Mouse (Mus musculus) gastrocnemius, postnatal 25 days (tissue): ENCODE measurements around the gene Wfdc6a. TPM values are rescaled to one million over a fixed set of nuclear protein-coding genes. Genes with fewer than 3 reads are reported as not detected.
A peak's percentile ranks its signal among the peaks of the same experiment; 100 is the strongest.
"Not testable (repeated sequence)": the region's sequence is repeated elsewhere in the genome, so short reads cannot be mapped to it uniquely, and the experiment has no call there.

Source experiments
- DNase-seq: peaks from one replicate; pipeline ENCODE4 v3.0.0; 2022
- long read RNA-seq, 2 experiments: library from polyadenylated mRNA; stranded (forward); transcript quantifications; one replicate each; pipeline ENCODE4 v2.0.0; 2021
- total RNA-seq, 2 experiments: library from RNA; stranded (reverse); gene quantifications; 1 replicate in 1 of 2; 2 replicates in 1 of 2; pipeline ENCODE4 v1.2.3; 2021

Wfdc6a gene
- not detected for total RNA-seq
- long read RNA-seq, experiment 1 = 0 reads
- long read RNA-seq, experiment 2 = 0 reads

DNA sequence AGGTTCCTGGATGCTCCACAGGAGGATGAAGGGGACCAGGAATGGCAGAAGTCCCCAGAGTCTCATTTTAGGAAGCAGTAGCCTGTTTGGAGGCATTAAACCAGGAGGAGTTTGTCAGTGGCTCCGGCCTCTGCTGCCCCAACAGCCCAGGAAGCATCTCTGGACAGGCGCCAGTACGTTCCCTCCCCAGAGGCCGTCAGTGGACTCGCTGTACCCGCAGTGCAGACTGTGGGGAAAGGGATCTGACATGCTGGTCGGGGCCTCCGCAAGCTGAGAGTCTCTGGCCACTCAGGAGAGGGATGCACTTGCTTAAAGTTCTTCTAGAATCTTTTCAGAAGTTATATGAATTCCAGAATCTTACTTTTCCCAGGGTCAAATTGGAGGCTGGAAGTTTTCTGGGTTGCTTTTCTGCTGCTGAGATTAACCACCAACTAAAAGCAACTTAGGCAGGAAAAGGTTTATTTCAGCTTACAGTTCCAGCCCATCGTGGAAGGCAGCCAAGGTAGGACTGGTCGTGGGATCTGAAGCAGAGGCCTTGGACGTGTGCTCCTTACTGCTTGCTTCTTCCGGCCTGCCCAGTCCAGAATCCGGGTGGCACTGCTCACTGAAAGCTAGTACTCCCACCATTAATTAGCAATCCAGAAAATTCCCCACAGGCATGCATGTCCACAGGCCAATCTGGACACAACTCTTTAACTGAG, at the start of gene Wfdc6a:
TSS of gene Wfdc6a (minus strand) at position 423 of the 701 bp plus-strand sequence.
- DNase-seq = not testable (repeated sequence)

DNA sequence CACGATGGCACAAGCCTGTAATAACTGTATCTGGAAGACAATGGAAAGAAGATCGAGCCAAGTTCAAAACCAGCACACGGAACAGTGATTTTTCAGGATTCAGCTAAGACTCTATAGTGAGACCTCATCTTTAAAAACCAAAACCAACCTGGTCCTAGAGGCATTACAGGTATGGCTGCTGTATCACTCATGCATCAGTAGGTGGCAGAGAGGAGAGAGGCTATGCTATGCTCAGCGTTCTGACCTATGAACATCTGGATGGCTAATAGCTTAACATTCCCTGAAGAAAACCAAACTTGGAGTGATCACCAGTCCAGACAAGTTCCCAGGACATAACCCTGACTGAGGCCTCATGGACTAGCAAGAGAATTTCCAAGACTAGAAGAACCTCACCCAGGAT, 36.5 kb upstream of the Wfdc6a start:
- no peak for DNase-seq

DNA sequence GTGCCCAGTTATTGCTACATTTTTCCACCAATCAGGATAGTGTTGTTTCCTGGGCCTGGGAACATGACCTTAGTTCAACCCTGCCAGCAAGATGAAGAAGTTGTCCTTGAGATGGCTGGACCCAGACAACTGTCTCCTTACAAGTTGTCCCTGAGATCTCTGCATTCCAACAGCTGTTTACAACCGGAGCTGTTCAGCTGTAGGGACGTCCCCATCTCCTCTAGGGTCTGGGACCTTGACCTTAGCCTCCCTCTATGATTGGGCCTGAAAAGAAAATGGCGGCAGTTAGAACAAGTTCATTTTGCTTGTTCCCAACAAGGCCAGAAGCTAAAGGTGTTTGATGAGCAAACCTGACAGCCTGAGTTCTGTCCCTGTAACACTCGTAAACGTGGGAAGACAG, 33.8 kb upstream of the Wfdc6a start:
- no peak for DNase-seq

DNA sequence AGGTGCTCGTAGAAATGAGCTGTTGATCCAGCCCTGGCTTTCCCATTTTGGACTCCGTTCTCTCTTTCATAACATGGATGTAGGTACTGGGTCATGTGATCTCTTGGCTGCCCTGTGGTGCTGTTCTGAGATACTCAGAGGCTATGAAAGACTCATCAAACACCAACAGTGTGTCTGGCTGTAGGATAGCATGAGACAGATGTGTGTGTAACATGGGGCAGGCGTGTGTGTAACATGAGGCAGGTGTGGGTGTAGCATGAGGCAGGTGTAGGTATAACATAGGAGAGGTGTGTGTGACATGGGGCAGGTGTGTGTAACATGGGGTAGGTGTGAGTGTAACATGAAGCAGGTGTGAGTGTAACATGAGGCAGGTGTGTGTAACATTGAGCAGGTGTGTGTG, 30.1 kb upstream of the Wfdc6a start:
- no peak for DNase-seq

DNA sequence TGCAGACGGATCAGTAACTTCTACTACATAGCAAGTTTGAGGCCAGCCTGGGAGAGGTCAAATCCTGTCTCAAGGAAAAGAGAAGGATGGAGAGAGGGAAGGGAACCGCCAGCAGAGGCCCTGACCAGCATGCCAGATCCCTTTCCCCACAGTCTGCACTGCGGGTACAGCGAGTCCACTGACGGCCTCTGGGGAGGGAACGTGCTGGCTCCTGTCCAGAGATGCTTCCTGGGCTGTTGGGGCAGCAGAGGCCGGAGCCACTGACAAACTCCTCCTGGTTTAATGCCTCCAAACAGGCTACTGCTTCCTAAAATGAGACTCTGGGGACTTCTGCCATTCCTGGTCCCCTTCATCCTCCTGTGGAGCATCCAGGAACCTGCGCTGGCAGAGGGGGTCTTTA, 28.2 kb upstream of the Wfdc6a start, which contains the start of the genes Wfdc6b and Wfdc8:
TSS of gene Wfdc6b (plus strand) at position 52 of the 400 bp plus-strand sequence.
TSS of gene Wfdc8 (minus strand) at position 156 of the 400 bp plus-strand sequence.
- peak; percentile 46 for DNase-seq

DNA sequence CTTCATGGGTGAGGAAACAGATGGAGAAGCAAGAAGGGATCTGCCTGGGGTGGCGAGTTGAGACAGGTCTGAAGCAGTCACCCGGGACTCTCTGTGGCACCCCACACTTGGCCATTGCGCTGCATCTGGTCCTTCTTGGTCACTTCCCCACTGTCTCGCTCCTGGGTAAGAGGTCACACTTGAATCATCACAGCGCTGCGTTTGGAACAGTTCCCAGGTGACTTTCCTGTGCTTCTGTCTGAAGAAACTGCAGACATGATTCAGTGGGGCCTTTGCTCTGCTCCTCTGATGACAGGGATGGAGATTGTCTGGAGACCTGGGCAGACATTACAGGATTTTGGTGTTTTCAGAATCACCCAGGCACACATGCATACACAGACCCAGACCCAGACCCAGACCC, 23.5 kb upstream of the Wfdc6a start:
- no peak for DNase-seq

DNA sequence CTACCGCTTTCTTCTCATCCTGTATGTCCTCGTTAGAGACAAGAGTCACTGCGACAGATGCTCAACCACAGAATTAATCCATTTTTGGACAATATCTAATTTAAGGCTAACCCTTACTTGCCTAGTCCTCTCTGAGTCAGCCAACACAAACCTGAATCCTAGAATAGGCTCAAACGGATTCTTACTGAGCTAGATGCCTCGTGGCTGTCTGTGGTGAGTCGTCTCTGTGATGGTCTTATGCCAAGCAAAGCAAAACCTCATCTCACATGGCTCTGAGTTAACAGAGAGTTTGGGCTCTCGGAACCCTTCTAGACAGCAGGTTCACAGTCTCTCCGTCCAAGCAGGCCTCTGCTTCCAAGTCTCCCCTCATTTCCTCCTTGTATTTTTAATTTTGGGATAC, 19.2 kb upstream of the Wfdc6a start:
- no peak for DNase-seq

DNA sequence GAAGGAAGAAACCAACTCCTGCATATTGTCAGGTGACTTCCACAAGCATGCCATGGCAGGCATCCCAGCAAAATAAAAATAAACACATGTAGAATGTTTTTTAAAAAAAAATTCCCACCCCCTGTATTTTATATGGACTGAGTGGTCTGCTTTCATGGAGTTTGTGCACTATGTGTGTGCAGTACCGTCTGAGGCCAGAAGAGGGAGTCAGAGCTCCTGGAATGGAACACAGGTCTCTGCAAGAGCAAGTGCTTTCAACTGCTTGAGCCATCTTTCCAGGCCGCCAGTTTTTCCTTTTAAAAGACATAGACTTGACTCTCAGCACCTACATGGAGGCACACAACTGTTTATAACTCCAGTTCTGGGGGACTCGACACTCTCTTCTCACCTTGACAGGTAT, 18.2 kb upstream of the Wfdc6a start:
- DNase-seq = no peak

DNA sequence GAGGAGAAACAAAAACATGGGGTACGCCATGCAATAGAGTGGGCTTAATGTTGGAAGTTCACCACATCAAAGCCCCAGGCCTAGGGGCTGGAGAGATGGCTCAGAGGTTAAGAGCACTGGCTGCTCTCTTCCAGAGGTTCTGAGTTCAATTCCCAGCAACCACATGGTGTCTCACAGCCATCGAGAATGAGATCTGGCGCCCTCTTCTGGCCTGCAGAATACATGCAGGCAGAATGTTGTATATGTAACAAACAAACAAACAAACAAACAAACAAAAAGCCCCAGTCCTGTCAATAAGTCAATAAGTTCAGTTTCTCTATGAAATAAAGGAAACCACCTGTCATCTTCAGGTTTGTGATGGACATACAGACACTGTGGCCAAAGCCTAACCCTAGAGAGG, 14.9 kb upstream of the Wfdc6a start:
- no peak for DNase-seq

DNA sequence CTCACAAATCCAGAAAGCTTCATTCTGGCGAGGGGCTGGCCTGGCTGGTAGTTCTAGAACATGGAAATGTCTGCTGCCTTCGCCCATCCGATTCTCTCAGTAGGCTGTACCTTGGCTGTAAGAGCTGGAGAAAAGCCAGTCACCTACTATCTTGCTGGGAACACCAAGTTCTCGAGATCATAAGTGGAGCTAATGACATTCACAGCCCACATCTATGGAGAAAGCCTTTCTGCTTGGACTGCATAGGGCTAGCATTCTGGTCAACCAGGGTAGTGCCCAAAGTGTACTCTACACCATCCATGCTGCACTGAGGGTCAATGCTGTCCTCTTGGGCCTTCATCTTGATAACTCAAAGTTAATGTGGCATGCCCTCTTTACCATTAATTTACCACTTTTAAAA, 8.2 kb upstream of the Wfdc6a start, which contains the start of gene Eppin:
TSS of gene Eppin (minus strand) at position 101 of the 400 bp plus-strand sequence.
- no peak for DNase-seq

DNA sequence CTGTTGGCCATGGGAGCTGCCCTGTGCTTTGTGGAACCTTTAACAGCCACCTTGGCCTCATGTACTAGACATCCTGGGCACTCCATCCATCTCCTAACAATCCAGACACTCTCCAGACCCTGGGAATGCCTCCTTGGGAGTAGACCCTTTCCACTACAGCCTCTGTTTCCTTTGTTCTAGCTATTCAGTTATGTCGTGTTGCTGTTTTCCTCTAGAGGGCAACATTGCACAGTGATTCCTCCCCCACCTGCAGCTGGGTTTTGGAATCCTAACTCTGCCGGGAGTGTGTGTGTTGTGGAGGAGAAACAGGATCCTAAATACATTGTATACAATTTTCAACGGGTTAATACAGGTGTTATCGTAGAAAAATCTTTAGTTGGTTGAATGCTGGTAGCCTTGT, 6.8 kb upstream of the Wfdc6a start:
- DNase-seq = no peak

DNA sequence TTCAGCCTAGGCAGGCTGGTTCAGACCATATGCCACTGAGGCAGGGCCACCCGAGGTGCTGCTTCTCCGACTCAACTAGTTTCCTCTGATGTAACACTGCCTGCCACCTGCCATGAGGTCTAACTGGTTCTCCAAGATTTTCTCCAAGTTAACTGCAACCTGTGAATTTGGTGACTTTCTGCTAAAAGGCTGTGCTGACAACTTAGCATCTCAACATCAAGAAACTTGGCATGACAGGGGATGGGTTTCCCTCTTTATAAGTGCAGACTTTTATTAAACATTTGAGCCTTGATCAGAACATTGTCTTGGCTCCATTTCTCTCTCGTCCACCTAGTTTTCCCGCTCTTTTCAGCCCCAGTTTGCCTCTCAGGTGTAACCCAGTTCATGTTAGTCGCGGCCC, 11.9 kb downstream of the Wfdc6a start, which contains the start of gene Spint3:
TSS of gene Spint3 (minus strand) at position 101 of the 400 bp plus-strand sequence.
- not testable (repeated sequence) for DNase-seq

DNA sequence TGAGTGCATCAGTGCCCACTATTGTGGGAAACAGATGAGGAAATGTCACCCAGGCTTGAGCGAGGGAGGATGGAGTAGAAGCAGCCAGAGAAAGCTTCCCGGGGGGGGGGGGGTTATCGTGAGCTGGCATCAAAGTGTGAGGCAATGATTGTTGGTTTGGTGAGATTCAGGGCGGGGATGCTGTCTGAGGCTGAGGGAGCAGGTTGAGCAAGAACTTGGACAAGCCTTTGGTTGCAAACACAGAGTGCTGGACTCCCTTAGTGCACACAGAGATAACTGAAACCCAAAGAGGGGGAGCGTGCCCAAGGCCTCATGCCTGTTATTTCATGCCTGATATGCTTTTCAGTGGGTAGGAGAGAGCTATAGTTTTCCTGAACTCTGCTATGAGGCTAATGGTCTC, 17.8 kb downstream of the Wfdc6a start:
- no peak for DNase-seq

DNA sequence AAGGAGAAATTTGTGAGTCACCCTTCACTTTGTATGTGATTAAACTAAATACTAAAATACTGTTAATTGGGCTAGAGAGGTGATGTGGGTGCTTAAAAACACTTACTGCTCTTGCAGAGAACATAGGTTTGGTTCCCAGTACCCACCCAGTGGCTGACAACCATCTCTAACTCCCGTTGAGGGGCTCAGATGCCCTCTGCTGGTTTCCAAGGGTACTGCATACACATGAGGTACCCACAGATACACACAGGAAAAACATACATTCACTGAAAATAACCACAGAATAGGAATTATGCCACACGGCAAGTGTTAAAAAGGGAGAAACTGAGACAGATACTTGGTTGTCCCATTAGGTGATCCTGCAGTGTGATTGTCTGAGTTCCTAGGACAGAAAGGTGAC, 18.2 kb downstream of the Wfdc6a start:
- no peak for DNase-seq

DNA sequence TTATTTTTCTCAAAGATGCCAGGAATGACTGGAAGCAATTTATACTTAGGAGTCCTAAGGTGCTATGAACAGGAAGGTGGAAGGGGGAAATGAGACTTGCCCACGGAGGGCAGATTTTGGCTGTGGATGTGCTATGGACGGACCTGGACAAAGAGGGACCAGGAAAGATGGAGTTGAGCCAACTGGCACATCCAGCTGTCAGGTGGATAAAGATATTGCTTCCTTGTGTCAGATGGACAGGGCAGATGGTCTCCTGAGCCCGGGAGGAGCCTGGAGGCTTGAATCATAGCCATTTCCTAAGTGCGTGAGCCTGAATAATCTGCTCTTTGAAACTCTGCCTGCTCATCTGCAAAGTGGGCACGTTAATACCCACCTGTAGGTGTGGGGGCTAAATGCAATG, 20.9 kb downstream of the Wfdc6a start:
- no peak for DNase-seq

DNA sequence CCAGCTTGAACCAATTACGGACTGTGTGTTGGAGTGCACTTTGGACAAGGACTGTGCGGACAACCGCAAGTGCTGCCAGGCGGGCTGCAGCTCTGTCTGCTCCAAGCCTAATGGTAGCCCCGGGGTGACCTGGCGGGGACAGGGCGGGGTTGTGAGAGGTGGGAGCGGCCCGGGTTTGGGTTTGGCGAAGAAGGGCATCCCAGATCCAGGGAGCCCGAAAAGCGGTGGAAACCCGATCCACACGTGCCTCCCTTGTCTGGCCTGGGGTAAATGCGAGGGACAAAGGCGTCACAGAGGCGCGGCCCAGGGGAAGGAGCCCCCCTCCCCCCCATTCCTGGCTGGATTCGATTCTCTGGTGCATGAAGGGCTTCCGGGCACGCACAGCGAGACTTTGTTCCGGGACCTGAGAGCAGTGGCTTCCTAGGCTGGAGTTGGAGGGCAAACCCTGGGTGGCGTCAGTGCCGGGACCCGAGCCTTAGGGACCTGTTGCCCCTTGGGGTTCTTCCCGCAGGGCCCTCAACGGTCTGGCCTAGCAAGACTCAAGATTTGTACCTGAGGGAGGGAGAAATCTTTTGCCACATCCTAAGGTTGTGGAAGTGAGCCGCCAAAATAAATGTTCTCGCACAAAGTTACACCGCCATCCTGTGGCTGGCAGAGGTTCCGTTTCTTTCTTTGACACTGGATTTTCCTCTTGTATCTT, 21.8 kb downstream of the Wfdc6a start:
- no peak for DNase-seq

DNA sequence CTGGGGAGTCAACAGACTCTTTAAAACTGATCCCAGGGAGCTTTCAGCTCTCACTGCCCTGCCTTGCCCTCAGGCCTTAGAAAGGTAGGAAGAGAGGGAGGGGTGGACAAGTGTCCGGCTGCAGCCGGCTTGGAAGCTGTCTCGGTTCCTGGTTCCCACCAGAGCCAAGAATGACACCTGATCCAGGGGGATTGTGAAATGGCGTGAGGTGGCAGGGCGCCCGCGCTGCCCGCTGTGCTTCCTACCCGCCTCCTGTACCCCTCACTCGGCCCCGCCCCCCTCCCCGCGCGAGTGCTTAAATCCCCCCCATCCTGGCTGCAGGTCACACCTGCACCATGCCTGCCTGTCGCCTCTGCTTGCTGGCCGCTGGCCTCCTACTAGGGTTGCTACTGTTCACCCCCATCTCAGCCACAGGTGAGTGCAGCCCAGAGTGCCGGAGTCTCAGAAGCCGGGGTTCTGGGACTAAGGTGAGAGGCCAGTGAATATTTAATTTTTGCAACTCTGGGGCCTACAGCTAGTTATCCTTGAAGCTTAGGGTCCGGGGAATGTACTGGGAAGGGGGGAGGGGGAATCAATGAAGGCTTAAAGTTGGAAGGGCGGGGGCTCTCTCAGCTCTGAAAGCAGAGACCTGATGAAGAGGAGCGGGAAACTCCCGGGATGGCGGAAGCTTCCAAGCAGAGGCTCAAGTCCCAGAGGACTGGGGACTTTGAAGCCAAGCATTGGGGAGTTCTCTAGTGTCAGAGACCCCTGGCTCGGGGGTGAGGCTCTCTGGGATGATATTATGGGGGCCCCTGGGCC, 22.7 kb downstream of the Wfdc6a start, which contains the start of gene Wfdc2:
TSS of gene Wfdc2 (plus strand) at position 23 of the 798 bp plus-strand sequence.
- peak; percentile 25 for DNase-seq

DNA sequence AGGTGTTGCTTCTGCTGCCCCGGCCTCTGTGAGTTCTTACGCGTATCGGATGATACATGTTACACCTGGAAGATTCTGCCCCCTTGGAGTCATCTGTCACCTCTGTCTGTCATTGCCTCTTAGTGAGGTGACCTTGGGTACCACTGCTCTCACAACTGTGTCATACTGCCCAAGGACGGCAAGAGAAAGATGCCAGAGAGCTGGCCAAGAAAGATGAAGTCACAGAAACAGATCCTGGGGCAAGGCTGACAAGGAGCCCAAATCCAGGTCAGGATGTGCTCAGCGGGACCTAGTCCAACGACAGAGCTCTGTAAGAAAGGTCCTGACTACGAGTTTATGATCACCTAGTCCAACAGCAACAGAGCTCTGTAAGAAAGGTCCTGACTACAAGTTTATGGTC, 25.1 kb downstream of the Wfdc6a start:
- DNase-seq = no peak

DNA sequence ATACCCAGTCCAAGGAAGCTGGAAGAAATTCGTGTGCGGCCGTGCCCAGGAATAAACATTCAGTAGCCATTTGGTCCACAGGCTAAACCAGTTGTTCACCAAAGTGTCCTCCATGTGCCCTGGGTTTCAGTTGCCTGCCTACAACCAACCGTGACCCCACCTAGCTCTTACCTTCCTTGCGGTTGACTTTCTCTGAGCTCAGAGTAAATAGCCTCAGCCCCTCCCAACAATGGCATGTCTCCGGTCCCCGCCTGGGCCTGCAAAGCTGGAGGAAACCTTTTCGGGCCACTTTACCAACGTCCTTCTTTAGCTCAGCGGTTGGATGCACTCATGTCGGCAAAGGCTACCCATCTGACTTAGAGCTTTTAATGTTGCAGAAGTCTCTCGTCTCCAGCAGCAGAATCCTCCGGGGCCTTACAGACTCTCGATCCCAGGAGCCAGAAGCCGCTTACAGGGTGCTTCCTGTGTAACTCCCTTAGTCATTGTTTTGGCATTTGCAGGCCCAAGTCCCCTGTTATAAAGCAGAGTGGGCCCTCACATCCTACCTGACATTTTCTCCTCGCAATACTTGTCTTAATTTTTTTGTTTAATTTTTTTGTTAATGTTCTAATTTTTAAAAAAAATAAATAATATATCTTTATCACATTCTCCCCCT, 26.1 kb downstream of the Wfdc6a start:
- no peak for DNase-seq

DNA sequence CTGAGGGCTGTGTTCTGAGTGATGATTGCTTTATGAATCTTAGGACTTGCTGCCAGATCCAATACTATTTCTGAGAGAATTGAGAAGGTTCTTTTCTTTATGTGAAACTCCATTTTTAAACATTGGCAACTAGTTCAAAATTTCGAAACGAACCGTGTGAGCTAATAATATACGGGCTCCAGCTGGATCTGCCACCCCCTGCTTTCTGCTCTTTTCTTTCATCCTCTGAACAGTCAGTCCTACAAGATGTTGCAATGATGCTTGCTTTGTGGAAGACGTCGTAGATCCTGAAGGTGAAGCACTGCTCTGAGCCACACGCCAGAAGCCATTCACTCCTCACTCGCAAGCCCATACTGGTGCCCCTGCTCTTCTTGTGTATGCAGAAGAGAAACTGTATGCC, 26.8 kb downstream of the Wfdc6a start:
- no peak for DNase-seq

DNA sequence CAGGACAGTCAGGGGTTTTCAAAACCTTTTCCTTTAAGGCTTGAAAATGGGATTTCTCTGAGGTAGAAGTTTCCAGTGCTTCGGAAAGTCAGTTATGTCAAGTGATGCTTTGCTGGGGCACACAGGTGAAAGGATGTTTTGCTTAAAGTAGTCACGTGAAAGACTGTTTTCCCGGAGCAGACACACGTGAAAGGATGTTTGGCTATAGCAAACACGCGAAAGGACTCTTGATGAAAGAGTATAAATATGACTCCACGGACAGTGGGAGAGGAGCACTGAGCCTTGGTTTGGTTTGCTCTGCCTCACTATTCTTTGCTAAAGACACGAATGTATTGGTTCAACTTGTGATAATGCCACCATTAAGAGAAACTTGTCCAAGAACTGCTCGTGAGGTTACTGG, 33.7 kb downstream of the Wfdc6a start:
- no peak for DNase-seq

DNA sequence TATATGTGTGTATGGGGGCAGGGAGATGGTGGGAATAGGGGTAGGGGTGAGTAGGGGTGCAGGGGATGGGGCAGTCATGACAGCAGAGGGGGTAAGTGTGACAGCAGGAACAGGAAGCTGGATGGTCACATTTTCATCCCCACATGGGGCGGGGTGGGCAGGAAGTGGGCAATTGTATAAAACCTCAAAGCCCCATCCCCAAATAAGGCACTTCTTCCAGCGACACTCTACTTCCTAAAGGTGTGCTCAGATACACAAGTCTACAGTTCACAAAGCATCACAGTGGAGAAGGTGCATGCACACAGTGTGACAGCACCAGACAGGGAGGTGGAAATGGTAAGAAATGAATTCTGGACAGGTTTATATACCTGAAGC, 34.4 kb downstream of the Wfdc6a start:
- DNase-seq = no peak
